Mouse (Mus musculus): ENCODE results near the gene Zfp81. TPM values are rescaled to one million over a fixed set of nuclear protein-coding genes. Genes with fewer than 3 reads are reported as not detected.
A peak's percentile ranks its signal among the peaks of the same experiment; 100 is the strongest.
"Not testable (repeated sequence)": the region's sequence is repeated elsewhere in the genome, so short reads cannot be mapped to it uniquely, and the experiment has no call there.

The Zfp81 gene
- 25.2 and 32.5 TPM in 2 replicates for polyA plus RNA-seq (2014; fragmentation: Nextera tagmentation; extraction: Ambion mirVana)

DNA sequence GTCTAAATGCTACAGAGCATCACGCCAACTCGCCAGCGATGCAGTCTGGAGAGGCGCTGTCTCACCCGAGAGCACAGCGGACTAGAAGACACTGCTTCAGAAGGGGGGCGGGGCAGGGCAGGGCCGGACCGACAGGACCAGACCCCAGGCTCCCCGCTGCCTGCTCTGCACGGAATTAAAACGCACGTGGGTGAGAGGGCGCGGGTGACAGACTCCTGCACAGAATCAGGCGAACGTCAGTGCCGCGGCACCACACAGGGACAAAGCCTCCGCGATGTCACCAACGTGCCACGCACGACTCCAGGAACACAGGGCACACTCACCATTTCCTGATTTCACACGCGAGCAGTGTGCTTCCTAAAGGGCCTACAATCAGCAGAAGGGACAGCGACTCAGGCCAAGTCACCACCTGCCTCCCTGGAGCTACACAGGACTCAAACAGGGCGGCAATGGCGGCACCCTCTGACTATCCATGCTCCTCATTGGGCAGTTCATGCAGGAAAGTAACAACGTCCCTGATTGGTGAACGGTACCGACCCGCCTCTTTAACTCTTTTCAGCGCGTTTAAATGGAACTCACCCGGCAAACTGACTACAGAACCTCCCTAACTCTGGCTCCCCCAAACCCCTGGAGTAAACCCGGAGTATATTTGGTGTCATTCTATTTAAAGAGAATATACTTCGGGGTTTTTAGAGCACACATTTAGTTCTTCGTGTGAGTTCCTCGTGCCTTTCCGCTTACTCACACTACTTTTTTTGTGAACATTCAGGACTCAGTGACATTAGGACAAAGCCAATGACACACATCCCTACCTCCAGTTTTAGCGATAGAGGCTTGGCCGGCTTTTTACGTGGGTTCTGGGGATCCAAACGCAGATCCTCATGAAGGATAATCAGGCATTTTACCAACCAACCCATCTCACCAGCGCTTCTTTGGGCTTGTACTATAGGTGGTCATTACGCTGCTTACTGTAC lies at the start of gene Zfp81:
Zfp81 (minus strand) TSS at position 468 of the 974 bp plus-strand sequence.
- DNase-seq (peak; percentile 95), ATAC-seq (ENCODE audit: low FRiP score, low TSS enrichment) (peak; percentile 100)
- Histone ChIP-seq H3K27me3 (ENCODE audit: control insufficient read depth, insufficient read depth, low read length) (no peaks in the 10 kb centered on the region), H3K4me3 (replicated peaks; ENCODE audit: low read depth, low read length) (peak within 1 kb of the TSS; percentile 86), H3K4me2 (ENCODE audit: low read length) (peak within 1 kb of the TSS; percentile 69), H3K9me3 (ENCODE audit: control insufficient read depth, low read length) (no peaks in the 10 kb centered on the region), H3K27ac (replicated peaks; ENCODE audit: low read depth, low read length) (peak within 1 kb of the TSS; percentile 86), H3K36me3 (ENCODE audit: control insufficient read depth, insufficient read depth, low read length) (no peaks in the 10 kb centered on the region), H3K4me1 (ENCODE audit: control insufficient read depth, insufficient read depth, low read length) (peaks cover 9% of the 10 kb centered on the region), H3K9ac (replicated peaks; ENCODE audit: low read length) (peak within 1 kb of the TSS; percentile 72)
- WGBS = 4% methylated on average over 47 of the region's 47 CpGs

DNA sequence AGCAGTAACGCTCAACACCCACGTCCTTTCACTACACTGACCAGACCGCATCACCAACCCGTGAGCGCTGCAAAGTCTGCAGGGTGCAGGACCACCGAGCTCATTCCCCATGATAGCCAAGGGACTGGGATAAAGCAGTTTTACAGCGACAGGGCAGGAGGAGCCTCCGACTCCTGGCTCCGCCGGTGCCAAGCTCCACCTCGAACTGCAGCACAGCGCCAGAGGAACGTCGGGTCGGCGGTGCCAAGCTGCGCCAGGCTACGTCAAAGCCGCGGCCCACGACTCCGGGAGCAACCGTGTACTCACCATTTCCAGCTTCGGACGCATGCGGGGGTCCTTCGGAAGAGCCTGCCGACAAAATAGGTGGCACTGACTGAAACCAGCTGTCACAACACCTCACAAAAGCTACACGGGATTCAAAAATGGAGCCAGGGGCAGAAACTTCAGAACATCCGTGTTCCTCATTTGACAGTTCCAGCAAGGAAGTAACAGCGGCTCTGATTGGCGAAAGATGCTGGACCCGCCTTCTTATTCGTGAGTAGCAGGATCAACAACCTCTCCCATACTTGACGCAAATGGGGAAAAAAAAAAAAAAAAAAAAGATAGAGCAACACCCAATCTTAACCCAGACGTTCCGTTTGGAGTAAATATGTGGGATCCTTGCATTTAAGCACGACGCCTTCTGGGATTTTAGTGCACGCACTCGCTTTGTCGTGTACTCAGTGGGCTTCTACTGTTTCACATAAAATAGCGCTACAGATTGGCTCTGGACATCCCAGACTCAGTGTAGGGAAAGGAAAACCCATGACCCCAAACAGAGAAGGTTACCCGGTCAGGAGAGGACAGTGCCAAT lies 35.7 kb upstream of the Zfp81 start, which contains the start of gene Zfp101:
Zfp101 (minus strand) TSS at position 460 of the 853 bp plus-strand sequence.
- Histone ChIP-seq H3K9ac (replicated peaks; ENCODE audit: low read length) (peak within 1 kb of the TSS; percentile 70), H3K4me2 (ENCODE audit: low read length) (peak within 1 kb of the TSS; percentile 71), H3K9me3 (ENCODE audit: control insufficient read depth, low read length) (no peaks in the 10 kb centered on the region), H3K27me3 (ENCODE audit: control insufficient read depth, insufficient read depth, low read length) (no peaks in the 10 kb centered on the region), H3K4me1 (ENCODE audit: control insufficient read depth, insufficient read depth, low read length) (peaks cover 7% of the 10 kb centered on the region; the same call in 1 of the 2 replicates), H3K36me3 (ENCODE audit: control insufficient read depth, insufficient read depth, low read length) (no peaks in the 10 kb centered on the region), H3K4me3 (replicated peaks; ENCODE audit: low read depth, low read length) (peak within 1 kb of the TSS; percentile 73), H3K27ac (replicated peaks; ENCODE audit: low read depth, low read length) (peak within 1 kb of the TSS; percentile 78)
- DNase-seq = peak; percentile 96
- peak; percentile 98 for ATAC-seq (ENCODE audit: low FRiP score, low TSS enrichment)
- under 1% methylated on average over 44 of the region's 44 CpGs for WGBS

DNA sequence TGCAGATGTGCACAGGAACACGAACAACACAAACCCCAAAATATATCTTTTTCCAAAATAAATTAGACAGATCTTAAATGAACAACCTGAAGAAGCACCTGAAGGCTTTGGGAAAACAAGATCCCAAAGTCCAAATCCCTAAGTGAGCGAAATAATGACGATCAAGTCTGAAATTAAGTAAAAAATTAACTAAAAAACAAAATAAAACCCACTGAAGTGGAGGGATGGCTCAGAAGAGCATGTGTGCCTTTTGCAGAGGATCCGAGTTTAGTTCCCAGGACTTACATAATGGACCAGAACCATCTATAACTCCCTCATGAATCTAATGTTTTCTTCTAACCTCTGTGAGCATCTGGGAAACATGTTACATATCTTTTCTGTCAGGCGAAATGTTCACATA lies 33.6 kb upstream of the Zfp81 start:
- no peak for DNase-seq
- no peaks in the 10 kb centered on the region for H3K36me3 ChIP-seq (ENCODE audit: control insufficient read depth, insufficient read depth, low read length)
- WGBS = 95% methylated on average over 5 of the region's 5 CpGs
- H3K27ac ChIP-seq (replicated peaks; ENCODE audit: low read depth, low read length) = no peak overlapping the region
- no peak overlapping the region for H3K9ac ChIP-seq (replicated peaks; ENCODE audit: low read length)
- H3K4me1 ChIP-seq (ENCODE audit: control insufficient read depth, insufficient read depth, low read length) = peaks cover 7% of the 10 kb centered on the region; the same call in 1 of the 2 replicates
- no peak for ATAC-seq (ENCODE audit: low FRiP score, low TSS enrichment)
- H3K9me3 ChIP-seq (ENCODE audit: control insufficient read depth, low read length) = no peaks in the 10 kb centered on the region
- H3K4me2 ChIP-seq (ENCODE audit: low read length) = no peak overlapping the region
- H3K27me3 ChIP-seq (ENCODE audit: control insufficient read depth, insufficient read depth, low read length) = no peaks in the 10 kb centered on the region
- no peak overlapping the region for H3K4me3 ChIP-seq (replicated peaks; ENCODE audit: low read depth, low read length)

DNA sequence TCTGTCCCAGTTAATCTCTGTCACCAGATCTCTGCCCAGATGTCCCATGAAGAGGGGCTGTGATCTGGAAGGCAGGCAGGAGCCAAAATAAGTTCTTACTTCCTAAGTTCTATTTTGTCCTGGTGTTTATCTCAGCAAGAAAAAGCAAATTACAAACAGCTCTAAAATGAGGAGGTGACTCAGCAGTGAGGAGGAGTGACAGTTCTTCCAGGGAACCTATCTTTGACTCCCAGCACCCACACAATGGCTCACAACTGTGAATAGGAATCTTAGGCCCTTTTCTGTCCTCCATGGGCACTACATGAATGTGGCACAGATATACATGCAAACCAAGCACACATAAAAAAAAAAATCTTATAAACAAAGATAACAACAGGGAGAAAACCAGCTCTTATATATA lies 27.0 kb upstream of the Zfp81 start:
- no peak for DNase-seq
- Histone ChIP-seq H3K9ac (replicated peaks; ENCODE audit: low read length) (no peak overlapping the region), H3K36me3 (ENCODE audit: control insufficient read depth, insufficient read depth, low read length) (peaks cover 49% of the 10 kb centered on the region), H3K4me2 (ENCODE audit: low read length) (no peak overlapping the region), H3K27me3 (ENCODE audit: control insufficient read depth, insufficient read depth, low read length) (no peaks in the 10 kb centered on the region), H3K4me3 (replicated peaks; ENCODE audit: low read depth, low read length) (no peak overlapping the region), H3K4me1 (ENCODE audit: control insufficient read depth, insufficient read depth, low read length) (no peaks in the 10 kb centered on the region), H3K9me3 (ENCODE audit: control insufficient read depth, low read length) (no peaks in the 10 kb centered on the region), H3K27ac (replicated peaks; ENCODE audit: low read depth, low read length) (no peak overlapping the region)
- ATAC-seq (ENCODE audit: low FRiP score, low TSS enrichment) = no peak

DNA sequence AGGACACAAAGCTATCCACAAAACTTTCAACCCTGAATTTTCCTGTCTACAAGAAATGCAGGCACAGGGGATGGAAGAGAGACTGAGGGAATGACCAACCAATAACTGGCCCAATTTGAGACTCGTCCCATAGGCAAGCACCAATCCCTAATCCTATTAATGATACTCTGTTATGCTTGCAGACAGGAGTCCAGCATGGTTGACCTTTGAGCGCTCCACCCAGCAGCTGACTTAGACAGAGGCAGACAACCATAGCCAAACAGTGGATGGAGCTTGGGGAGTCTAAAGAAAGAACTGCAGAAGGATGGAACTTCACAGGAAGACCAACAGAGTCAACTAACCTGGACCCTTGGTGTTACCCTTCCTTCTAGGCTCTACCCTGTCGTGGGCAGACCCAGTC lies 14.1 kb upstream of the Zfp81 start:
- Histone ChIP-seq H3K4me1 (ENCODE audit: control insufficient read depth, insufficient read depth, low read length) (no peaks in the 10 kb centered on the region), H3K9ac (replicated peaks; ENCODE audit: low read length) (no peak overlapping the region), H3K27me3 (ENCODE audit: control insufficient read depth, insufficient read depth, low read length) (no peaks in the 10 kb centered on the region), H3K9me3 (ENCODE audit: control insufficient read depth, low read length) (no peaks in the 10 kb centered on the region), H3K27ac (replicated peaks; ENCODE audit: low read depth, low read length) (no peak overlapping the region), H3K4me2 (ENCODE audit: low read length) (no peak overlapping the region), H3K36me3 (ENCODE audit: control insufficient read depth, insufficient read depth, low read length) (0 out of 2 replicates have a peak, but pooled peaks cover 5% of the 10 kb centered on the region), H3K4me3 (replicated peaks; ENCODE audit: low read depth, low read length) (no peak overlapping the region)
- no peak for DNase-seq
- no peak for ATAC-seq (ENCODE audit: low FRiP score, low TSS enrichment)
- WGBS = 79% methylated on average over 3 of the region's 3 CpGs

DNA sequence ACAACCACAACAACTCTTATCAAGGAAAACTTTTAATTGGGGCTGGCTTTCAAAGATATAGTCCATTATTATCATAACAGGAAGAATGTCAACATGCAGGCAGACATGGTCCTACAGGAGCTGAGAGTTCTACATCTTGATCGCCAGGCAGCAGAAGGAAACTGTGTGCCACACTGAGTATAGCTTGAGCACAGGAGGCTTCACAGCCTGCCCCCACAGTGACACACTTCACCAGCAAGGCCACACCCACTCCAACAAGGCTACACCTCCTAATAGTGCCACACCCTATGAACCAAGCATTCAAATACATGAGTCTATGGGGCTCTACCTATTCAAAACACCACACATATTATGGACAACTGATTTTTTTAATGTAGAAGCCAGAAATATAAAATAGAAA lies 5.7 kb downstream of the Zfp81 start:
- WGBS = 97% methylated on average over 1 of the region's 1 CpGs
- Histone ChIP-seq H3K9ac (replicated peaks; ENCODE audit: low read length) (no peak overlapping the region), H3K4me3 (replicated peaks; ENCODE audit: low read depth, low read length) (no peak overlapping the region), H3K27ac (replicated peaks; ENCODE audit: low read depth, low read length) (no peak overlapping the region), H3K4me1 (ENCODE audit: control insufficient read depth, insufficient read depth, low read length) (peaks cover 5% of the 10 kb centered on the region), H3K4me2 (ENCODE audit: low read length) (no peak overlapping the region), H3K9me3 (ENCODE audit: control insufficient read depth, low read length) (peaks cover 24% of the 10 kb centered on the region), H3K27me3 (ENCODE audit: control insufficient read depth, insufficient read depth, low read length) (no peaks in the 10 kb centered on the region), H3K36me3 (ENCODE audit: control insufficient read depth, insufficient read depth, low read length) (no peaks in the 10 kb centered on the region)
- ATAC-seq (ENCODE audit: low FRiP score, low TSS enrichment) = no peak
- no peak for DNase-seq

DNA sequence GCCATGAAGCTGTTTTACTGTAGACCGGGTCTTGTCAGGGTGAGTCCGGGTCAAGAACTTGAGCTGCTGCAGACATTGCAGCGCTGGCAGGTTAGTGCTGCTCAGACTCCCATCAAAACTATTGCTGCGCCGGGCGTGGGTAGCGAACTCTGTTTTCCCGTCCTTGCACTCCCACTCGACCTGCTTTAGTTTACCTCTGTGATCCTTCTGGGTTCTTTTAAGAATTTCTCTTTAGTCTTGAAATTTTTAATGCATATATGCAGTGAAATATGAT lies 68.9 kb downstream of the Zfp81 start:
- not testable (repeated sequence) for DNase-seq; H3K4me3 ChIP-seq (replicated peaks; ENCODE audit: low read depth, low read length); H3K9me3 ChIP-seq (ENCODE audit: control insufficient read depth, low read length); H3K9ac ChIP-seq (replicated peaks; ENCODE audit: low read length); H3K36me3 ChIP-seq (ENCODE audit: control insufficient read depth, insufficient read depth, low read length); H3K27ac ChIP-seq (replicated peaks; ENCODE audit: low read depth, low read length); ATAC-seq (ENCODE audit: low FRiP score, low TSS enrichment); H3K4me1 ChIP-seq (ENCODE audit: control insufficient read depth, insufficient read depth, low read length); H3K27me3 ChIP-seq (ENCODE audit: control insufficient read depth, insufficient read depth, low read length)
- peak overlapping the region; percentile 30 for H3K4me2 ChIP-seq (ENCODE audit: low read length)
- WGBS = no CpG with 5 or more reads among the region's 9 CpGs

DNA sequence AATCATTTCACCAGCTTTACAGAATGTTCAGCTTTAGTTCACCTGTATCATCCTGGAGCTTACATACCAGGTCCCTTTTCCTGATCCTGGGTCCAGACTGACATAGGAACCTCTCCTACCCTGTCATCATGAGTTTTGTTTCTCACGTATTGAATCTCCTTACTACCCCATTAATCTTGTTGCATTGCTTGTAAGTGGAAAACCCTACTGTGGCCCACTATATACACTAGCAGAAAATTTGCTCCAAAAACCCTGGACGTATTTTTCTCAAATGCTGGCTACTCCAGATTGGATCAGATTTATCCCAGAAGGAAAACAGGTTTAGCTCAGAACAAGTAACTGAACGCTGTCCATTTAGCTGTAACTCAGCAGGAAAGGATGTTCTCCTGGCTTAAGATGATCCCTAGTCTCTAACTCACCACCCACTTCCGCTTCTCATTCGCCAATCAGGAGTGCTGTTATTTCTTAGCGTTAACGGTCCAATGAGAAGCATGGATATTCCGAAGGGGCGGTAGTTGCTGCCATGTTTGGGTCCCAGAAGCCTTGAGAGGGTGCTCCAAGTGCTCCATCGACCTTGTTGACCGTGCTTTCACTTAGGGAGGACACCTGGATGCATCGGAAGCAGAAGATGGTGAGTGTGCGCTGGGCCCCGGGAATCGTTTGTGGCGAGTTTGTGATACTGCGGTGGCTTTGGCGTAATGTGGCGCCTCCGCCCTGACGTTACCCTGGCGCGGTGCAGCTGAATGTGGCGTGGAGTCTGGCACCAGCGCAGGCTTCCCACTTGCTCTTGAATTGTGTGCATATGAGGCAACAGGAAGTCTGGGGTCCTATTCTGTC lies 69.4 kb downstream of the Zfp81 start, which contains the start of gene Zfp955b:
Zfp955b (plus strand) TSS at position 506 of the 837 bp plus-strand sequence.
- WGBS = no CpG with 5 or more reads among the region's 25 CpGs
- not testable (repeated sequence) for H3K9me3 ChIP-seq (ENCODE audit: control insufficient read depth, low read length); H3K27ac ChIP-seq (replicated peaks; ENCODE audit: low read depth, low read length); H3K9ac ChIP-seq (replicated peaks; ENCODE audit: low read length); H3K4me1 ChIP-seq (ENCODE audit: control insufficient read depth, insufficient read depth, low read length); H3K36me3 ChIP-seq (ENCODE audit: control insufficient read depth, insufficient read depth, low read length); H3K4me3 ChIP-seq (replicated peaks; ENCODE audit: low read depth, low read length); H3K27me3 ChIP-seq (ENCODE audit: control insufficient read depth, insufficient read depth, low read length); DNase-seq
- peak; percentile 99 for ATAC-seq (ENCODE audit: low FRiP score, low TSS enrichment)
- peak within 1 kb of the TSS; percentile 30 for H3K4me2 ChIP-seq (ENCODE audit: low read length)
